Mouse (Mus musculus) erythroblast, embryonic 14.5 days (primary cell): ENCODE data around the gene Spocd1.

Experiments
- GATA1 ChIP-seq: IDR thresholded peaks from 2 replicates; pipeline ENCODE4 v1.6.1; 2012; ENCODE audit warnings: low read length, inconsistent platforms, mixed read lengths
- TAL1 ChIP-seq: IDR thresholded peaks from 3 replicates; pipeline ENCODE4 v1.6.1; 2012; ENCODE audit warnings: low read length, inconsistent platforms, mixed read lengths

DNA sequence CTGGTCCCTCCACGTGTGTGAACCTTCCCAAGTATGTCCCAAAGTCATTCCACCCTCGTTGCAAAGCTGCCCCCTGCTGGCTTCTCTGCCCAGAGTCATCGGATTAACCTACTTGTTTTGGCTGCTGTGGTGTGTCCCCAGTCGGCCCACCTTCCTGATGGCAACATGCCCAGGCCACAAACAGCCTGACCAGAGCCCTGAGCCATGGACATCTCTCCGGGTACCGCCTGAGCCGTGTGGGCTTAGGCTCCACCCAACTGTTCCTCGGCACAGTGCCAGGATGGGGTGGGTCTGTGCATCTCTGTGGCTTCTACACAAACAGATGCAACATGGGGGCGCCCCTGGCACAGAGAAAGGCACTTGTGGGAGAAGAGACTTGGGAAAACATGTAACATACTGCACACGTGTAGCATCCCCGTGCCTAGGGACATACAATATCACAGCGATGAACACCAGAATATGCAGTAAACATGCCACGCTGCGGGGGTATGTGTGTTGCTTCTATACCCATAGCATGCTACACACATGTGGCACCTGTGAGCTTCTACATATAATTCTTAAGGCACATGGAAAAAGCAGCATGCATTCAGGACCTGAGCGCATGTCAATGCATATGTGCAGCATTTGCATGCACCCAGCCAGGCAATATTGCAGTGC is 54.8 kb downstream of the Spocd1 start:
- TF ChIP-seq TAL1 (no peak), GATA1 (no peak)
